Mouse (Mus musculus) embryonic facial prominence, embryonic 12.5 days (tissue): ENCODE measurements around the gene Pcsk7. TPM values are rescaled to one million over a fixed set of nuclear protein-coding genes. Genes with fewer than 3 reads are reported as not detected.

Source experiments
- ATAC-seq: fragments of 200-750 bp; cut with Nextera tagmentation; 2 replicates; pipeline ENCODE4 v1.8.0; 2017; ENCODE audit not compliant: insufficient number of reproducible peaks, insufficient read depth, low FRiP score, low TSS enrichment
- H3K27ac ChIP-seq: fragments of 300-500 bp; sonication (generic); 2 replicates; pipeline ENCODE4 v1.5.1; 2016; ENCODE audit warnings: mild to moderate bottlenecking
- H3K27me3 ChIP-seq: fragments of 300-500 bp; sonication (generic); 2 replicates; pipeline ENCODE4 v1.6.1; 2016; ENCODE audit warnings: mild to moderate bottlenecking, moderate library complexity
- H3K36me3 ChIP-seq: fragments of 300-500 bp; sonication (generic); 2 replicates; pipeline ENCODE4 v1.6.1; 2016; ENCODE audit warnings: mild to moderate bottlenecking
- H3K4me1 ChIP-seq: fragments of 300-500 bp; sonication (generic); 2 replicates; pipeline ENCODE4 v1.6.1; 2016
- H3K4me2 ChIP-seq: fragments of 300-500 bp; sonication (generic); replicated peaks from 2 replicates; pipeline ENCODE4 v1.6.1; 2016; ENCODE audit warnings: mild to moderate bottlenecking, moderate library complexity
- H3K4me3 ChIP-seq: fragments of 300-500 bp; sonication (generic); 2 replicates; pipeline ENCODE4 v1.5.1; 2016; ENCODE audit warnings: mild to moderate bottlenecking
- H3K9ac ChIP-seq: fragments of 300-500 bp; sonication (generic); 2 replicates; pipeline ENCODE4 v1.6.1; 2016; ENCODE audit warnings: mild to moderate bottlenecking, moderate library complexity
- H3K9me3 ChIP-seq: fragments of 300-500 bp; sonication (generic); 2 replicates; pipeline ENCODE4 v1.6.1; 2016; ENCODE audit warnings: mild to moderate bottlenecking, moderate library complexity
- WGBS: fragments of 180-500 bp; shearing (Covaris S2); methylation state at CpG from one replicate; pipeline ENCODE4 v1.1.7; 2016; 5-methylcytosine and 5-hydroxymethylcytosine counted together
- polyA plus RNA-seq: library from polyadenylated mRNA; unstranded; fragments of >200 nt; fragmentation: Nextera tagmentation; extraction: Ambion mirVana; gene quantifications from 2 replicates; pipeline ENCODE4 v1.2.1, GENCODE M21; 2016

The Pcsk7 gene
- polyA plus RNA-seq, 1 experiment from 2014 or later, result 23.6 TPM

DNA sequence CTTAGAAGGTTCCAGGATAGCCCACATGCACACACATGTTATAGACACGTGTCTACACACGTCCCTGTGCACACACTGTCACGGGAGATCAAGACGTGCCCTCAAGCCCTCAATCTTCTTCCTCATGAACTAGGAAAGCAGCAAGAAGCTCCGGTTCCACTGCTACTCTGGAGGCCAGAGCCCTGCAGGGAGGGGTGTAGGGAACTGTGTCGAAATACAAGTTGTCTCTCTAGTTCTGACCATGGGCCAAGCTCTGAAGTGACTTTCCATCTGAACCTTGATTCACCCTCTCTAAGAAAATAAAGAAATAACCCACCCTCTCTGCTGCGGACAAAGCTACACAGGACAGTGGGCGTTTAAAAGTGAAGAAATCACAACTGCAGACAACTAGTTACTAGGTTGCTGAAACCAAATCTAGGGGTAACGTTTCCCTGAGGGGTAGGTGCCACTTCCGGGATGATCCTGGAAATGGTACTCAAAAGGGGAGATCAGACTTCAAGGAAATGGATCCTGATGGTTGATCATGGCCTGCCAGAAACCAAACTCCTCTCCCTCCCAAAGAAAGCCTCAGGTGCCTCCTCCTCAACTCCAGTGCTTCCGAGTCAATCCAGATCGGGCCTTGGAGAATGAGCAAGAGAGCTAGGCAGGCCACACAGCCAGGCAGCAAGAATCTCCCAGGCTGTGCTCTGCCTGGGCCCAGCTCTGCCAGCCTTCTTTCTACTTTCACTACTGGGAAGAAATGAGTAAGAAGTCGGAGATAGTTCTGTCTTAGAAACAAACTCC lies 47.4 kb downstream of the Pcsk7 start:
- 51% methylated on average over 13 of the region's 13 CpGs for WGBS
- Histone ChIP-seq H3K36me3 (peaks cover 35% of the 10 kb centered on the region), H3K27ac (0 out of 2 replicates have a peak overlapping the region, but pooled peaks have one; percentile 86), H3K9ac (peak overlapping the region; percentile 87), H3K4me1 (peaks cover 27% of the 10 kb centered on the region), H3K27me3 (no peaks in the 10 kb centered on the region), H3K4me2 (peak overlapping the region; percentile 91), H3K4me3 (peak overlapping the region; percentile 89), H3K9me3 (no peaks in the 10 kb centered on the region)
- no peak for ATAC-seq

DNA sequence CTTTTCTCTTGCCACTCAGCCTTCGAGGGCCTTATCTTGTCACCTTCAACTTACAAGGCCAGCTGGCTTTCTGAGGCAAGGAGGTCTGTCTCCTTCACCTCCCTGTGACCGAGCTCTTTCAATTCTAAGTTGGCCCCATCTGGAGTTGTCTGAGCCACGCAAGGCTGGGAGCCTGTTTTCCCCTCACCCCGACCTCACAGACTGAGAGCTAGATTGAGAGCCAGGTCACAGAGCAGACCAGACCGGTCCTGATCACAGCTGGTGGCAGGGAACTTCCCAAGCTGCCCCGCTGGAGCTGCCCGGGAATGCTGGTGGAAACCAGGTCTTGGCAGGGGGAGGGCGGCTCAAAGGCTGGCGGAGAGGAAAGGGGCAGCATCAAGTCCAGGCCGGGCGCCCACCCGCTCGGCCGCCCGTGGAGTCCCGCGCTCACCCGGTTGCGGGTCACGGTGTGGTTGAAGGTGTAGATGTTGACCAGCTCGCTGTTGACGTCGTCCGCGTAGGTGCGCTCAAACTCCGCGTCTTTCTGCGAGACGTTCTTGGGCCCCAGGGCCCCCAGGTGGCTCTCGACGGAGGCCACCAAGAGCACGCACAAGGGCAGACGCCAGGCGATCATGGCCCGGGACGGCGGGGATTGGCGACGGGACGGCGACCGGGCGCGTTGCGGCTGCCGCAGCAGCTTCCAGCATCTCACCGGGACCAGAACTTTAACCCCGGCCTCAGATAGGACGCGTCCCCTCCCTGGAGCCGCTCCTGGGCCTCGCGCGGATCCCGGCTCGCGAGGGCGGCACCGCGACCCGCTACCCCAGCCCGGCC lies 48.2 kb downstream of the Pcsk7 start:
- Histone ChIP-seq H3K27me3 (no peaks in the 10 kb centered on the region), H3K4me1 (peaks cover 31% of the 10 kb centered on the region), H3K36me3 (peaks cover 29% of the 10 kb centered on the region), H3K9me3 (no peaks in the 10 kb centered on the region), H3K4me3 (peak overlapping the region; percentile 89), H3K27ac (peak overlapping the region; percentile 86), H3K9ac (peak overlapping the region; percentile 87), H3K4me2 (peak overlapping the region; percentile 91)
- peak; percentile 22; the same call in 1 of the 2 replicates for ATAC-seq
- under 1% methylated on average over 62 of the region's 63 CpGs for WGBS

DNA sequence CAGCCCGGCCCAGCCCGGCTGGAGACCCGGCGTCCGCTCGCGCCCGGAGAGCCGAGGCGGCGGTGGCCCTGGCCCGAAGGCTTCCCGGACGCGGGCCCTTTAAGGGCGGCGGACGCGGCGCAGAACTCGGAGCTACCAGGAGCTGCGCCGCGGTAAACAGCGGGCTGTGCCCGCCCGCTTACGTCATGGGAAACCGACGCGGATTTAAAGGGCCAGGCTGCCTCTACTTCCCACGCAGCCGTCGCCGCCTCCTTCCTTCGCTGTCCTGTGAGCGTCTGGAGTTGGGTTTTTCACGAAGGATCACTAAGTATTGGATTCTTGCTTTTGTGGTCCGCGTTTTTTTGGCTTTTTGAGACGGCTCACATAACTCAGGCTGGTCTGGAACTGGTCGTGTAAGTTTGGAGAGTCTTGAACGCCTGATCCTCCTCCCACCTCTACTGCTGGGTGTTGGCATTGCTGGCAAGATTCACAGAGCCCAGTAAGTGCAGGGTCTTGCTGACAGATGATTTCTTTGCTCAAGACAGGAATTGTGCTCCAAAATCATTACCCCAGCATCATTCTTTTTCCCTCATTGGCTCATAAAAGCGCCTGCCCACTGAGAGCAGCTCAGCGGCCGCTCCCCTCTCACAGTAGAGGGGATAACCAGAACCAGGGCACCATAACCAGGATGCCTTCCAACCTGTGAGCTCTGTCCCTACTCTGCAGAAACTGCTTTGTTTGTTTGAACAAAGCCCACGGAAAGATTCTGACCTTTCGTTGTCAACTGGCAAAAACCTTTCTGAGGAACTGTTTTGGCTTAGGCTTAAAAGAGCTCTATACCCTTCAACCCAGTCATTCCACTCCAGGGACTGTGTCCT lies 49.0 kb downstream of the Pcsk7 start, which contains the start of gene Sidt2:
Gene Sidt2, minus strand, starts transcription at position 152 of the 857 bp plus-strand sequence.
- Histone ChIP-seq H3K27ac (peak within 1 kb of the TSS; percentile 86), H3K36me3 (peaks cover 21% of the 10 kb centered on the region), H3K4me2 (peak within 1 kb of the TSS; percentile 91), H3K27me3 (no peaks in the 10 kb centered on the region), H3K4me3 (peak within 1 kb of the TSS; percentile 89), H3K4me1 (peaks cover 31% of the 10 kb centered on the region), H3K9me3 (no peaks in the 10 kb centered on the region), H3K9ac (peak within 1 kb of the TSS; percentile 87)
- ATAC-seq, result peak; percentile 92
- under 1% methylated on average over 48 of the region's 48 CpGs for WGBS

DNA sequence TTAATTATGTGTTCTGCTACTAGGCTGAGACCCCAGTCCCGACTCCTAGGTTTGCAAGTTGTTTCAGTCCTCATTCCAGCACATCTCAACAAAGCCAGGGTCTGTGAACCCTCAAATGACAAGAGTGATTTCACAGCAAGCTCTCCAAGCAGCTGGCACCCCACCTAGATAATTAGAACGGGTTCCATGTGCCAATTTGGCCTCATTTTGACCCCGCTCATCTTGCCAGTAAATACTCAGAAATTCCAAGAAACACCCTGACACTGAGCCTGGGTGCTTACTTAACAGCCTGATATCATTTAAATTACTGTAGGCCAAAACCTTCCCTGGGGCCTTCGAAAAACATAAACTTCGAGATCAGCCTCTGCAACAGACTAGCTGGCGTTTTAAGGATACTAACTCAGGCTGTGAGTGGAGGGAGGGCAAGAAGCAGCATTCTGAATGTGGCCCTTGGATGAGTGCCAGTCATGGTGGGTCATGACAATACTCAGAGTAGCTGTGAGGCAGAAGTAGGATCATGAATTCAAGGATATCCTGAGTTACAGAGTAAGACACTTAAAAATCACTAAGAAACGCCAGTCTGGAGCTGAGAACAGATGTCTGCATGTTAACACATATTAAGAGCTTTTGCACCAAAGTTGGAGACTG lies 51.9 kb downstream of the Pcsk7 start:
- Histone ChIP-seq H3K36me3 (peaks cover 17% of the 10 kb centered on the region), H3K9me3 (no peaks in the 10 kb centered on the region), H3K4me2 (no peak overlapping the region), H3K9ac (no peak overlapping the region; the same call in 1 of the 2 replicates), H3K27me3 (no peaks in the 10 kb centered on the region), H3K4me3 (no peak overlapping the region), H3K27ac (no peak overlapping the region), H3K4me1 (peaks cover 26% of the 10 kb centered on the region)
- no peak for ATAC-seq
- WGBS, result 67% methylated on average over 7 of the region's 7 CpGs

DNA sequence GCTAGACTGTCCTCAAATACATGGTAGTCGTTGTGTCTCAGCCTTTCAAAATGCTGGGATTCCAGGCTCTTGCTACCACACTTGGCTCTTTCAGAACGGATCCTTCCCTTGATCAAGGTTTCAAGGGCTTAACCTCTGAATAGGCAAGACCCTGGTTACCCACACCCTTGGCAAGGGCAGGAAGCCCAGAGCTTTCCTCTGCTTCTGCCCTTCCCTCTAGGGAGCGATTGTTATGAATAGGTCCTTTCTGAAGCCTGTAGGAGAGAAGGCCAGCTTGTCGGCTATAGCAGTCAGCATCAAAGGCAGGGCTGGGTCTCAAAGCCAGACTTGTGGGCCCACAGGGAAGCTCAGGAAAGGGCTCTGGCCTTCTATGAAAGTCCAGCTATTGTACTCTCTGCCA lies 52.6 kb downstream of the Pcsk7 start:
- no peaks in the 10 kb centered on the region for H3K27me3 ChIP-seq
- no peak for ATAC-seq
- peaks cover 24% of the 10 kb centered on the region for H3K36me3 ChIP-seq
- no peaks in the 10 kb centered on the region for H3K9me3 ChIP-seq
- peaks cover 19% of the 10 kb centered on the region for H3K4me1 ChIP-seq
- no peak overlapping the region for H3K27ac ChIP-seq
- no peak overlapping the region for H3K4me3 ChIP-seq
- no peak overlapping the region for H3K9ac ChIP-seq
- 31% methylated on average over 4 of the region's 4 CpGs for WGBS
- H3K4me2 ChIP-seq, result no peak overlapping the region

DNA sequence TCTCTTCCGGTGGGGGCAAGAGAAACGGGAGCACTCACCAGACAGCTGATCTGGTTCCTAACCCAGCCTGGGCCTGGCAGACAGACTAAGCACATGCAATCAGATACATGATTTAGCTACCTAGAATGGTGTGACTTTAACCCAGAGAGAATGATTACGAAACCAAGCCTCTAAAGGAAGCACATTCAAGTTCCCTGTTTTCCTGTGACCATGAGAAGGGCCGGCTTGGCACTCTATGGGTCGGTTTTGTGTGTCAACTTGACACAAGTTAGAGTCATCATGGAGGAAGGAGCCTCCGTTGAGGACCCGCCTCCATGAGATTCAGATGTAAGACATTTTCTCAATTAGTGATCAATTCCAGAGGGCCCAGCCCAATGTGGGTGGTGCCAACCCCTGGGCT lies 53.4 kb downstream of the Pcsk7 start:
- no peak for ATAC-seq
- Histone ChIP-seq H3K27ac (no peak overlapping the region), H3K36me3 (peaks cover 27% of the 10 kb centered on the region), H3K27me3 (no peaks in the 10 kb centered on the region), H3K4me3 (no peak overlapping the region), H3K9me3 (no peaks in the 10 kb centered on the region), H3K9ac (no peak overlapping the region), H3K4me1 (peaks cover 14% of the 10 kb centered on the region), H3K4me2 (no peak overlapping the region)
- WGBS, result 77% methylated on average over 7 of the region's 7 CpGs

DNA sequence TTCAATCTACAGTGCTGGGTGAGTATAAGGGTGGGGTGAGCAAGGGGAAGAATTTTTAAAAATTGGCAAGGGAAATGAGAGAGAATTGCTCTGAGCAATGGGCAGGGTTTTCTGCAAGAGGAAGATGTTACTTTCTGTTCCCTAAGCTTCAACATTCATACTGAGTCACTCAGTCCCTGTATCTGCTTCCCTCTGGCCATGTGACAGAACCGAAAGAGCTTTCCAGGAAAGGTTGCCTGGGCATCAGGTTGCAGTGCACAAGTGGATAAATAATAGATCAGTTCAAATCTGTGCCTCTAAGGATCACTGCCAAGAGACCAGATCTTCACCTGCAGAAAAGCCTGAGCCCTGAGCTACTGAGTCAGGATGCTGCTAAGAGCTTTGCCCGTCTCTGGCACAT lies 55.6 kb downstream of the Pcsk7 start:
- Histone ChIP-seq H3K27me3 (no peaks in the 10 kb centered on the region), H3K9ac (no peak overlapping the region), H3K4me3 (no peak overlapping the region), H3K27ac (no peak overlapping the region), H3K4me1 (0 out of 2 replicates have a peak, but pooled peaks cover 3% of the 10 kb centered on the region), H3K36me3 (peaks cover 45% of the 10 kb centered on the region), H3K4me2 (no peak overlapping the region), H3K9me3 (no peaks in the 10 kb centered on the region)
- 78% methylated on average over 2 of the region's 2 CpGs for WGBS
- no peak for ATAC-seq

DNA sequence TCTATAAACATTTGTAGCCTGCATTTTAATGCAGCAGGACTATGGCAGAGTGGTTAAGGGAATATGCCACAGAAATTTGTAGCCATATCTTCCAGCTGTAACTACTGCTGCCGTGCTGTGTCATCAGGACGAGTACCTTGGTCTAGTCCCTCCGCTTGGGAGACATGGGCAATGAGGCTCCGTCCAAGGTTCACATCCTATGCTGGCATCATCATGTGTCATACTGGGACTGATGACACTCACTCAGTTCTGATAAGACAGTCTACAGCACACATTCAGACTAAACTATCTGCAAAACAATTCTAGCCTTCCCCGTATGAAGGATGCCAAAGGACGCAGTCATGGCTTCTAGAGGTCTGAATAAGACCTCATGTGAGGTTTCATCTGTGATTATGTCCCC lies 57.3 kb downstream of the Pcsk7 start:
- Histone ChIP-seq H3K9ac (no peak overlapping the region), H3K9me3 (no peaks in the 10 kb centered on the region), H3K4me2 (no peak overlapping the region), H3K36me3 (peaks cover 58% of the 10 kb centered on the region), H3K27me3 (no peaks in the 10 kb centered on the region), H3K4me3 (no peak overlapping the region), H3K4me1 (0 out of 2 replicates have a peak, but pooled peaks cover 3% of the 10 kb centered on the region), H3K27ac (no peak overlapping the region)
- no peak for ATAC-seq
- 93% methylated on average over 6 of the region's 6 CpGs for WGBS

DNA sequence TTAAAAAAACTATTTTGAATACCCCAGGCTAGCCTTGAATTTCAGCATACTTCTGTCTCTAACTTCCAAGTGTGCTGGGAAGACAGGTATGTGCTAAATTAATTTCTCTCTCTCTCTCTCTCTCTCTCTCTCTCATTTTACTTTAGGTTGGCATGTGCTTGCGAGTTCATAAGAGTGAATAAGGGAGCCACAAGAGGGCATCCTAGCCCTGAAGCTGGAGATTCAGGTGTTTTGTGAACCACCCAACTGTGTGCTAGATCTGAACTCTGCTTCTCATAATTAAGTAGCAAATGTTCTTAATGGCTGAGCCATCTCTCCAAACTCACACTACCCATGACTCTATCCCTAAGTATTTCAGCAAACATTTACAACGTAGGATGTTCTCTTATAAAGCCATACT lies 70.6 kb downstream of the Pcsk7 start:
- 87% methylated on average over 2 of the region's 2 CpGs for WGBS
- Histone ChIP-seq H3K9me3 (no peaks in the 10 kb centered on the region), H3K36me3 (peaks cover 38% of the 10 kb centered on the region), H3K4me1 (peaks cover 7% of the 10 kb centered on the region; the same call in 1 of the 2 replicates), H3K27me3 (no peaks in the 10 kb centered on the region), H3K4me3 (no peak overlapping the region), H3K4me2 (no peak overlapping the region), H3K27ac (no peak overlapping the region), H3K9ac (no peak overlapping the region)
- no peak for ATAC-seq
